ENCODE assay signal across 14 mouse cellular contexts in genomic region chr13:9973742-9974321, GRCm38 (mm10).
"Had no signal": no experiment of that assay in that cellular context is flagged by ENCODE, and none has a peak within 500 bp of the region (broad histone marks: within the 10 kb centered on the region; RNA-seq: fewer than 3 reads in every experiment).

No protein-coding gene starts in this region.

- H3K4me2 ChIP-seq: limb, embryonic 15.5 days; liver, embryonic 12.5 days; lung, embryonic 15.5 days; midbrain, embryonic 12.5 days; neural tube, embryonic 13.5 days had no signal

- H3K36me3 ChIP-seq: limb, embryonic 15.5 days; liver, embryonic 12.5 days; lung, embryonic 15.5 days; midbrain, embryonic 12.5 days; neural tube, embryonic 13.5 days had no signal

- H3K4me1 ChIP-seq: limb, embryonic 15.5 days; liver, embryonic 12.5 days; lung, embryonic 15.5 days; neural tube, embryonic 13.5 days had no signal

- H3K27me3 ChIP-seq: limb, embryonic 15.5 days; liver, embryonic 12.5 days; lung, embryonic 15.5 days; midbrain, embryonic 12.5 days; neural tube, embryonic 13.5 days had no signal

- H3K4me3 ChIP-seq: limb, embryonic 15.5 days; liver, embryonic 12.5 days; lung, embryonic 15.5 days; midbrain, embryonic 12.5 days; neural tube, embryonic 13.5 days had no signal

- ATAC-seq: intestine, postnatal 0 days; liver, embryonic 12.5 days had no signal

- H3K9me3 ChIP-seq: limb, embryonic 15.5 days; liver, embryonic 12.5 days; lung, embryonic 15.5 days; midbrain, embryonic 12.5 days; neural tube, embryonic 13.5 days had no signal

- H3K9ac ChIP-seq: limb, embryonic 15.5 days; liver, embryonic 12.5 days; lung, embryonic 15.5 days; midbrain, embryonic 12.5 days; neural tube, embryonic 13.5 days had no signal

- H3K27ac ChIP-seq: limb, embryonic 15.5 days; liver, embryonic 12.5 days; lung, embryonic 15.5 days; macrophage; midbrain, embryonic 12.5 days; neural tube, embryonic 13.5 days; stomach, postnatal 0 days had no signal

- DNase-seq: kidney, adult 8-10 months; kidney, postnatal 25 days; layer of hippocampus, adult 9-11 months; layer of hippocampus, postnatal 36 days; lung, postnatal 14 days; thymus, postnatal 4 days had no signal
